Mouse (Mus musculus) liver, postnatal 0 days (tissue): ENCODE results near the gene Plxna4.

ENCODE experiments used
- CTCF ChIP-seq: sonication (generic); IDR thresholded peaks from 2 replicates; pipeline ENCODE4 v1.5.1; 2016; ENCODE audit warnings: antibody characterized with exemption, low read depth
- EP300 ChIP-seq: IDR thresholded peaks from 2 replicates; pipeline ENCODE4 v1.6.1; 2016; ENCODE audit warnings: antibody characterized with exemption, low read depth, mild to moderate bottlenecking

- TF ChIP-seq EP300 (no peak), CTCF (no peak)
Observed at GRCm38 (mm10) chr6:32475958-32476357, 112.0 kb downstream of the Plxna4 start.
